ENCODE assay signal across 7 mouse cellular contexts in genomic region chr10:20547951-20548551, GRCm38 (mm10).
DNase-seq lines count a peak whose midpoint lies in the region; ATAC-seq and TF ChIP-seq lines count a peak whose summit lies in the region.

No protein-coding gene starts in this region.

- TF ChIP-seq POLR2A in embryonic fibroblast, embryonic 13.5 days (IDR thresholded peaks at IDR 0.05; ENCODE audit: low read depth, low read length): no peak

- DNase-seq in adrenal gland, postnatal 36 days: peak; percentile 41 to 61
- peak; percentile 44 for DNase-seq in heart, postnatal 0 days (ENCODE audit: low spot score)
- peak; percentile 63 to 75 for DNase-seq in kidney, postnatal 25 days
- DNase-seq in liver, embryonic 13.5 days: no peak
- peak; percentile 55 for DNase-seq in stomach, postnatal 0 days (ENCODE audit: low spot score)

- 2% methylated on average over 19 of the region's 19 CpGs for WGBS in heart, postnatal 0 days
- WGBS in liver, embryonic 13.5 days (ENCODE audit: insufficient replicate concordance): 3% methylated on average over 19 of the region's 19 CpGs
- WGBS in midbrain, embryonic 16.5 days: 1% methylated on average over 19 of the region's 19 CpGs
- WGBS in stomach, postnatal 0 days: 3% methylated on average over 19 of the region's 19 CpGs

- no peaks in the 10 kb centered on the region for H3K36me3 ChIP-seq in heart, postnatal 0 days (replicated peaks; ENCODE audit: control insufficient read depth, insufficient read depth, low read length)
- no peaks in the 10 kb centered on the region for H3K36me3 ChIP-seq in liver, embryonic 13.5 days
- no peaks in the 10 kb centered on the region for H3K36me3 ChIP-seq in midbrain, embryonic 16.5 days (ENCODE audit: control insufficient read depth, insufficient read depth, low read length)
- H3K36me3 ChIP-seq in stomach, postnatal 0 days (ENCODE audit: control insufficient read depth, insufficient read depth, low read length): no peaks in the 10 kb centered on the region

- ATAC-seq in heart, postnatal 0 days (ENCODE audit: insufficient read depth, low read depth): peak; percentile 80
- ATAC-seq in liver, embryonic 13.5 days (ENCODE audit: low read depth): no peak
- ATAC-seq in midbrain, embryonic 16.5 days: peak; percentile 75
- ATAC-seq in stomach, postnatal 0 days (ENCODE audit: low FRiP score, low TSS enrichment): peak; percentile 54; the same call in 1 of the 2 replicates

- no peaks in the 10 kb centered on the region for H3K9me3 ChIP-seq in heart, postnatal 0 days (replicated peaks; ENCODE audit: control insufficient read depth, low read length)
- no peaks in the 10 kb centered on the region for H3K9me3 ChIP-seq in liver, embryonic 13.5 days (replicated peaks)
- H3K9me3 ChIP-seq in midbrain, embryonic 16.5 days (replicated peaks; ENCODE audit: control insufficient read depth, low read length, poor library complexity, severe bottlenecking): no peaks in the 10 kb centered on the region
- no peaks in the 10 kb centered on the region for H3K9me3 ChIP-seq in stomach, postnatal 0 days (ENCODE audit: control insufficient read depth, low read length)

- peak overlapping the region; percentile 69 for H3K4me2 ChIP-seq in heart, postnatal 0 days (ENCODE audit: low read depth, low read length)
- H3K4me2 ChIP-seq in liver, embryonic 13.5 days: peak overlapping the region; percentile 59
- peak overlapping the region; percentile 78 for H3K4me2 ChIP-seq in midbrain, embryonic 16.5 days (ENCODE audit: low read length)
- H3K4me2 ChIP-seq in stomach, postnatal 0 days (replicated peaks; ENCODE audit: low read depth): peak overlapping the region; percentile 75

- peaks cover 12% of the 10 kb centered on the region; the same call in 1 of the 2 replicates for H3K4me1 ChIP-seq in embryonic fibroblast, embryonic 13.5 days (ENCODE audit: control insufficient read depth, insufficient read depth, low read length)
- H3K4me1 ChIP-seq in heart, postnatal 0 days (ENCODE audit: control insufficient read depth, insufficient read depth): peaks cover 11% of the 10 kb centered on the region; the same call in 1 of the 2 replicates
- H3K4me1 ChIP-seq in liver, embryonic 13.5 days (replicated peaks): peaks cover 11% of the 10 kb centered on the region
- H3K4me1 ChIP-seq in midbrain, embryonic 16.5 days (ENCODE audit: control insufficient read depth, insufficient read depth, low read length): peaks cover 22% of the 10 kb centered on the region; the same call in 1 of the 2 replicates
- H3K4me1 ChIP-seq in stomach, postnatal 0 days (replicated peaks; ENCODE audit: control insufficient read depth, insufficient read depth): no peaks in the 10 kb centered on the region; the same call in none of the 2 replicates

- H3K27ac ChIP-seq in embryonic fibroblast, embryonic 13.5 days (ENCODE audit: insufficient read depth, low read length): 0 out of 2 replicates have a peak overlapping the region, but pooled peaks have one; percentile 1
- H3K27ac ChIP-seq in heart, postnatal 0 days (ENCODE audit: low read depth): peak overlapping the region; percentile 76
- H3K27ac ChIP-seq in liver, embryonic 13.5 days: no peak overlapping the region
- H3K27ac ChIP-seq in midbrain, embryonic 16.5 days (ENCODE audit: low read length): peak overlapping the region; percentile 76
- H3K27ac ChIP-seq in stomach, postnatal 0 days (replicated peaks): peak overlapping the region; percentile 67

- TF ChIP-seq CTCF in embryonic fibroblast, embryonic 13.5 days (IDR thresholded peaks at IDR 0.05; ENCODE audit: borderline replicate concordance, insufficient read depth, low read length): no peak
- TF ChIP-seq CTCF in heart, postnatal 0 days (IDR thresholded peaks at IDR 0.05; ENCODE audit: low read depth): peak; percentile 45
- peak; percentile 64 for TF ChIP-seq CTCF in stomach, postnatal 0 days (IDR thresholded peaks at IDR 0.05; ENCODE audit: low read depth)

- no peak for TF ChIP-seq EP300 in heart, postnatal 0 days (IDR thresholded peaks at IDR 0.05; ENCODE audit: low read depth)
- no peak for TF ChIP-seq EP300 in stomach, postnatal 0 days (optimal IDR thresholded peaks at IDR 0.05)

- H3K9ac ChIP-seq in heart, postnatal 0 days (replicated peaks; ENCODE audit: low read depth, low read length): peak overlapping the region; percentile 63
- H3K9ac ChIP-seq in liver, embryonic 13.5 days: 0 out of 2 replicates have a peak overlapping the region, but pooled peaks have one; percentile 16
- H3K9ac ChIP-seq in midbrain, embryonic 16.5 days (ENCODE audit: low read depth, low read length): peak overlapping the region; percentile 73
- peak overlapping the region; percentile 61 for H3K9ac ChIP-seq in stomach, postnatal 0 days (ENCODE audit: low read length)

- no peaks in the 10 kb centered on the region for H3K27me3 ChIP-seq in heart, postnatal 0 days (ENCODE audit: control insufficient read depth, insufficient read depth, low read length)
- H3K27me3 ChIP-seq in liver, embryonic 13.5 days: peaks cover 11% of the 10 kb centered on the region; the same call in 1 of the 2 replicates
- no peaks in the 10 kb centered on the region for H3K27me3 ChIP-seq in midbrain, embryonic 16.5 days (ENCODE audit: control insufficient read depth, insufficient read depth, low read depth, low read length)
- no peaks in the 10 kb centered on the region for H3K27me3 ChIP-seq in stomach, postnatal 0 days (ENCODE audit: control insufficient read depth, insufficient read depth, low read length)

- H3K4me3 ChIP-seq in embryonic fibroblast, embryonic 13.5 days (ENCODE audit: insufficient read depth, low read length): peak overlapping the region; percentile 8
- H3K4me3 ChIP-seq in heart, postnatal 0 days (ENCODE audit: low read depth, low read length): peak overlapping the region; percentile 48
- H3K4me3 ChIP-seq in liver, embryonic 13.5 days (replicated peaks): peak overlapping the region; percentile 33
- H3K4me3 ChIP-seq in midbrain, embryonic 16.5 days (ENCODE audit: low read depth, low read length): peak overlapping the region; percentile 43
- peak overlapping the region; percentile 39 for H3K4me3 ChIP-seq in stomach, postnatal 0 days (ENCODE audit: low read depth, low read length)

Comparison
In these comparisons a context has a peak if more than half of its experiments do, and no peak if none do; other contexts are left out.
1. H3K9ac ChIP-seq: peak in every context shown above with its lines; median percentile 73 in midbrain, embryonic 16.5 days; 63 in heart, postnatal 0 days; 61 in stomach, postnatal 0 days; 16 in liver, embryonic 13.5 days.